Mouse (Mus musculus) hindbrain, embryonic 14.5 days (tissue): ENCODE results near the gene Krr1. TPM values are rescaled to one million over a fixed set of nuclear protein-coding genes. Genes with fewer than 3 reads are reported as not detected.

Experiments used
- polyA plus RNA-seq: library from polyadenylated mRNA; unstranded; fragments of >200 nt; fragmentation: Nextera tagmentation; extraction: Ambion mirVana; gene quantifications from 2 replicates; pipeline ENCODE4 v1.2.1, GENCODE M21; 2014

Krr1 gene
- polyA plus RNA-seq, 1 experiment from 2014 or later: 39.3 TPM

Other genes with a start within 250 kb of the Krr1 start
- gene Glipr1, start 30.0 kb downstream of the Krr1 start, polyA plus RNA-seq: 1.0 and 1.1 TPM in 2 replicates
- 0.23 TPM in 1 of 2 replicates, not detected in the other for gene Glipr1l1, start 87.5 kb downstream of the Krr1 start, polyA plus RNA-seq
- gene Glipr1l2, start 110.7 kb downstream of the Krr1 start, polyA plus RNA-seq: not detected in 2 replicates
- 0.29 and 0.48 TPM in 2 replicates for gene Glipr1l3, start 187.7 kb downstream of the Krr1 start, polyA plus RNA-seq
- 0.53 and 0.96 TPM in 2 replicates for gene Caps2, start 191.0 kb downstream of the Krr1 start, polyA plus RNA-seq